Mouse (Mus musculus) cortical plate, adult 2 months (tissue): Measurements from ENCODE around the gene Magi1. TPM values are rescaled to one million over a fixed set of nuclear protein-coding genes. Genes with fewer than 3 reads are reported as not detected.
A peak's percentile ranks its signal among the peaks of the same experiment; 100 is the strongest.

Source experiments
- H3K27ac ChIP-seq: fragments of 200-500 bp; 2 replicates; pipeline ENCODE4 v1.5.1; 2012; ENCODE audit warnings: low read length, control low read depth, inconsistent platforms; ENCODE audit not compliant: insufficient read depth
- H3K4me1 ChIP-seq: fragments of 200-500 bp; 2 replicates; pipeline ENCODE4 v1.6.1; 2011; ENCODE audit warnings: low read length; ENCODE audit not compliant: control insufficient read depth, insufficient read depth
- H3K4me3 ChIP-seq: fragments of 200-500 bp; 2 replicates; pipeline ENCODE4 v1.5.1; 2011; ENCODE audit warnings: mild to moderate bottlenecking, low read length, control low read depth; ENCODE audit not compliant: insufficient read depth
- CTCF ChIP-seq: fragments of 200-500 bp; IDR thresholded peaks from 2 replicates; pipeline ENCODE4 v1.5.1; 2011; ENCODE audit warnings: mild to moderate bottlenecking, control low read depth, low read length; ENCODE audit not compliant: insufficient read depth; ENCODE audit errors: extremely low read depth
- POLR2A ChIP-seq: fragments of 200-500 bp; IDR thresholded peaks from 2 replicates; pipeline ENCODE4 v1.6.1; 2011; ENCODE audit warnings: mild to moderate bottlenecking, low read length, control low read depth; ENCODE audit not compliant: insufficient read depth; ENCODE audit errors: extremely low read depth
- polyA plus RNA-seq: library from polyadenylated mRNA; depleted of rRNA; stranded (reverse); fragments of >200 nt; gene quantifications from 2 replicates; pipeline ENCODE4 v1.2.3, GENCODE M21; 2012

Magi1 gene
- polyA plus RNA-seq, 1 experiment = 39.5 TPM

DNA sequence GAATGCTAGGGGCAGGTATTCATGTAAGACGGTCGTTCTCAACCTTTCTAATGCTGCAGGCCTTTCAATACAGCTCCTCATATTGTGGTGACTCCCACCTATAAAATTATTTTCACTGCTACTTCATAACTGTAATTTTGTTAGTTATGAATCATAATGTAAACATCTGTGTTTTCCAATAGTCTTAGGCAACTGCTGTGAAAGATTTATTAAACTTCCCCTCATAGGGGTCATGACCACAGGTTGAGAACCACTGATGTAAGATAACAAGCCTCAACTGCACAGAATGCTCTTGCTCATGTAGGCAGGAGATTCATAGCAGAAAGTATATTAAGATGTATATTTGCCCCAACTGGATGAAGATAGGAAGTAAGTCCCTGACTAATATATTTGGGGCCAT is 359.1 kb downstream of the Magi1 start:
- TF ChIP-seq CTCF (no peak), POLR2A (no peak)
- H3K4me3 ChIP-seq = no peak overlapping the region
- H3K27ac ChIP-seq = no peak overlapping the region
- H3K4me1 ChIP-seq = no peaks in the 10 kb centered on the region

DNA sequence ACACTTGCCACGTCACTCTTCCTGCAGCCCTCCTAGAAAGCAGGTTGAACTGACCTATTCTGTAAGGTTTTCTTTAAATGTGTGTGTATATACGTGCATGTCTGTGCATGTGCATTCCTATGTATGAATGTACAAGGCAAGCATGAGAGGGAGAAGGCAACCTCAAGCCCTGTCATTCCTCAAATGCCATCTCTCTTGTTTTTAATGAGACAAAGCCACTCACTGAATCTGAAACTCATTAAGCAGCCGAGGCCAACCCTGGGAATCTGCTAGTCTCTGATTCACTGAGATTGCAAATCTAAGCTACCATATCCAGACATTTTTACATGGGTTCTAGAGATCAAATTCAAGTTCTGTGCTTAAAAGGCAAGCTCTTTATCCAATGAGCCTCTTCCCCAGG is 359.7 kb downstream of the Magi1 start:
- H3K27ac ChIP-seq = no peak overlapping the region
- H3K4me1 ChIP-seq = no peaks in the 10 kb centered on the region
- TF ChIP-seq CTCF (no peak), POLR2A (no peak)
- no peak overlapping the region for H3K4me3 ChIP-seq

DNA sequence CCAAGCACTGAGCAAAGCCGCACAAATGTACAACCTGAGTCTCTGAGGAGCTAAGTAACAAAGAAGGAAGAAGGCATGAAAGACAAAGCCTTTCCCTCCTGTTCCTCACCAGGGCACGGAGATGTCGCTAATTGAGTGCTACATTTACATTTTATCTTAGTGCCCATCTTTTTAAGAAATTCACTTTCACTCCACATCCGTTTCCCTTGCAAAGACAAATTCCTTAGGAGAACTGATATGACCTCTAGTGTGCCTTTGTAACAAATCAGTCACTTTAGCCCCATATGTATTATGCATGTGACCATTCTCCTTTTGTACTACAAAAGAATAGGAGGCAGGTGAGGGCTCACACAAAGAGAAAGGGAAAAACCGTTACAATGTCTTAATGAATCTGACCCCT is 360.4 kb downstream of the Magi1 start:
- Histone ChIP-seq H3K27ac (no peak overlapping the region), H3K4me1 (no peaks in the 10 kb centered on the region), H3K4me3 (no peak overlapping the region)
- no peak for TF ChIP-seq CTCF

DNA sequence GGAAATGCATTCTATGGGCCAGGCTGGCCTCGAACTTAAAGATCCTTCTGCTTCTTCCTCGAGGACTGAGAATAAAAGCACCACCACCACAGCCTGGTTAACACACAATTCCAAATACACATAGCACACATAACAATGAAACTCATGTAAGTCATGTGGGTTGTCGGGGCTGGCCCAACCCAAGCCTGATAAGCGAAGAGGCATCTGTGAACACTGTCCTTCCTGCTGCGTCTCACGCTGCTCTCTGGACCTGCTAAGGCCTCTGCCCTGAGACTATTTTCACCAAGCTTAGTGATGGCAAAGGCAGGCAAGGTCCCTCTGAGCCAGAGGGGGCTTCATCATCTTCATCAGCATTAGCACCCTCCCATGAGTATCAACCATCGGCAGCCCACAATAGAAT is 360.8 kb downstream of the Magi1 start:
- TF ChIP-seq POLR2A = no peak
- no peak for TF ChIP-seq CTCF
- Histone ChIP-seq H3K4me3 (no peak overlapping the region), H3K27ac (no peak overlapping the region), H3K4me1 (no peaks in the 10 kb centered on the region)

DNA sequence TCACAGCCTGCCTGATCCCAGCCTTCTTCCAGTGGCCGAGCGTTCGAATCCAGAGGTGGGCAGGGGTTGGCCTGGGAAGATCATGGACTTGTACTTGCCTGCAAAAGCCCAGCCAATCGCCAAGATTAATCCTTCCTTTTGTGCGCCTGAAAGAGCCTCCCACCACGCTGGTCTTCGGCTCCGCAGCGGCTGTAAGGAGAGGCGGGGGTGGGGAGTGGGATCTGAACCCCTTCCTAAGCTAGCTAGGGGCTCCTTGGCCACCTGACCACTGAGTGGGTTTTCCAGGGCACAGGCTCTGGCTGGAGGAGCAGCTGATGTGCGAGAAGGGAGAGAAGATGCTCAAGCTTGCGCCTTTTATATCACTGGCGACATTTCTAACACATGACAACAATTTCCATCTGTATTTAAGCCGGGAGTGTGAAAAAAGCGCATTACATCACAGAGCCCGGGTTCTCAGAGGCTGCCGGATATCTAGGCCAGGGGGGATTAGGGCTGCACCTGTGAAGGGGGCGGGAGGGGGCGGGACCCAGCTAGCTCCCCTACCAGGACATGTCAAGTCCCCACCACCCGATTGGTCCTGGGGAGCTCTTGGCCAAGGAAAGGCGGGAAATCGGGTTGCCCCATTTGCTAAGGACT is 370.4 kb downstream of the Magi1 start:
- Histone ChIP-seq H3K27ac (peak overlapping the region; percentile 97), H3K4me1 (no peaks in the 10 kb centered on the region; the same call in 1 of the 2 replicates), H3K4me3 (peak overlapping the region; percentile 87)
- TF ChIP-seq POLR2A (peak; percentile 54; the same call in 1 of the 2 replicates), CTCF (no peak)

DNA sequence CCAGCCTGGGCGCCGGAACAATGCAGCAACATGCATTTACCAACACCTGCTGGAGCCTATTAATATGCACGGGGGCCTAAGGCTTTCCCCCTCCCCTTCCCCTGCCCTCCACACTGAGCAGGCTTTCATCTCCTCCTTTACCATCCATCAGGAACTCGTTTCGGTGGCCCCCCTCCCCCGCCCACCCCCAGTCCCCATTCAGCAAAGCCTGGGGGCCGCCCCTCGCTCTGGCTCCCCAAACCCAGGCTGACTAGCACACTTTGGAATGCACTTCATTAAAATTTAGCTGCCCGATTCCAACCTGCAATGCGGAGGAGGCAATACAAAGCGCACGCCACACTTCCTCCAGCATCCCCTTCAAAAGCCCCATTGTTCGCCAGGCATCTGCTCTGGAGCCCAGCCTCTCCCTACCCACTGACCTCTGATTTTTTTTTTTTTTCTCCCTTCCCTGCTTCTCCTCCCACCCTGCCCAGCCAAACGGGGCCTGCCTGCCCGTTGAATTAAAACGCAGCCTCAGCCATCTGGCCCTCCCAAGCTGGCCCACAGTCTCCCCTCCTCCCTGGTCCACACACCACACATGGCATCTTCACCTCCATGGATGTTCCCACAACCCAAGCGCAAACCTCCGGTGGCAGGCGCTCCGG is 371.0 kb downstream of the Magi1 start:
- H3K27ac ChIP-seq = peak overlapping the region; percentile 97

DNA sequence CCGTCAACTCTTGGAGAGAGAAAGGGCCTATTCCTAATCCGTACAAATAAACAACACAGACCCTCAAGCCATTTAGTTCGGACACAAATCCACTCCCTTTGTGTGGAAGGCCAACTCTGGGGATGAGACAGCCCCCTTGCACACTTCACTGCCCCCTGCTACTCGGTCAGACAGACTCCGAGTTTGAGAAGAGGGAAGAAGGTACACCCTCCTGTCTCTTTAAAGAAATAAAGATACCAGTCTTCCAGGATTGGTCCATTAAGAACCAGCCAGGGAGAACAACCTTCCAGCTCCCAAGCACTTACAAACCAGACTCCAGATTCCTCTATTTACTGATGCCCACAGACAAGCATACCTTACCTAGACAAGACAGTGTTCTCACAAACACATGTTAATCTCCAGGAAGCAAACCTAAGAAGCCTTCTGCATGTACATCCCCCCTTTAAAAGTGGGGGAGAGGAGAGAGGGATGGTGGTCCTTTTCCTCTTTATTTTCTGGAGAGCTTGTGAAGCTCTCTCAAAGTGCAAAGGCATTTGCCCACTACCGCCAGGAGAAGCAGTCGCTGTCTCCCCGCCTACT is 371.6 kb downstream of the Magi1 start:
- Histone ChIP-seq H3K27ac (peak overlapping the region; percentile 36; the same call in 1 of the 2 replicates), H3K4me1 (no peaks in the 10 kb centered on the region; the same call in 1 of the 2 replicates), H3K4me3 (peak overlapping the region; percentile 87)
- TF ChIP-seq POLR2A = no peak
- TF ChIP-seq CTCF = no peak

More for the DNA sequence above, 371.0 kb downstream of the Magi1 start:
- TF ChIP-seq CTCF (no peak), POLR2A (peak; percentile 41; the same call in 1 of the 2 replicates)
- Histone ChIP-seq H3K4me3 (peak overlapping the region; percentile 87), H3K4me1 (no peaks in the 10 kb centered on the region; the same call in 1 of the 2 replicates)

DNA sequence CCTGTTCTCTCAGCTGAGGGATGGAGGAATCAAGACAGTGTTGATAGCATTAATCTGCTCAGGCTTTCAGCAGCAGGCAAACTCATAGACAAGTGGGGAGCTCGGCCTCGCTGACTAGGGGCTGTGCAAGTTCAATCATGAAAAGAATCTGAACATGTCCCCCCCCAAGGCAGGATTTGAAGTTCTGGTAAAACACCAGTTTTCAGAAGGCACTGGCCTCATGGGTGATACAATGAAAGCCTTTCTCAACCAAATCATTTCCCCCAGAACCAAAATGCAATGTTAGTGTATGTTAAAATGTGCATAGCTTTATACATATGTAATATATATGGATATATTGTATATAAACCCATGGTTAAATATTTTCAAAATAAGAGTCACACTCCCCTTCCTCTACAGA is 372.3 kb downstream of the Magi1 start:
- Histone ChIP-seq H3K27ac (no peak overlapping the region), H3K4me3 (peak overlapping the region; percentile 87; the same call in 1 of the 2 replicates), H3K4me1 (no peaks in the 10 kb centered on the region; the same call in 1 of the 2 replicates)
- no peak for TF ChIP-seq CTCF
- no peak for TF ChIP-seq POLR2A

DNA sequence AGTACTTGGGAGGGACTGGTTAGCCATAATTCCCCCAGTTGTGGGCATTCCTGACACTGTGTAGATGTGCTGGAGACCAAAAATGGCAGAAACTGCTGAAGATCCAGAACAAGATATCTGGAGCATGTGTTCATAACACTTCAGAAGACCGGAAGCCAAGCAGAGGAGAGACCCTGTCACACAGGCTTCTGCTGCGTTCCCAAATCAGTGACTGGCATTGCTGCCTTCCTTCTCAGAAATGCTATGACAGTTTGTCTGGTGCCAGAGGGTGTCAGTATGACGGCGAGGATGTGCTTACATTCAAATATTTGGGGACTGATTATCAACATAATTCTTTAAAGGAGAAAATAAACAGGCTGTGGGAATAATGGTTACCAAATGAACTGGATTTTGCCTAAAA is 373.7 kb downstream of the Magi1 start:
- Histone ChIP-seq H3K27ac (no peak overlapping the region), H3K4me3 (no peak overlapping the region), H3K4me1 (no peaks in the 10 kb centered on the region; the same call in 1 of the 2 replicates)
- TF ChIP-seq POLR2A (no peak), CTCF (no peak)
